Mouse (Mus musculus) cerebellum, adult 11-12 months (tissue): ENCODE measurements around the gene Slc6a21.
"Not testable (repeated sequence)": the region's sequence is repeated elsewhere in the genome, so short reads cannot be mapped to it uniquely, and the experiment has no call there.

Experiments
- DNase-seq: peaks from one replicate; pipeline ENCODE4 v3.0.0; 2022

The Slc6a21 gene

GRCm38 (mm10) chr7:45277136-45277760, at the start of gene Slc6a21:
Gene Slc6a21, plus strand, starts transcription at chr7:45277513.
- peak; percentile 57 for DNase-seq

GRCm38 (mm10) chr7:45228548-45228947, 48.8 kb upstream of the Slc6a21 start:
- DNase-seq, result no peak

DNA sequence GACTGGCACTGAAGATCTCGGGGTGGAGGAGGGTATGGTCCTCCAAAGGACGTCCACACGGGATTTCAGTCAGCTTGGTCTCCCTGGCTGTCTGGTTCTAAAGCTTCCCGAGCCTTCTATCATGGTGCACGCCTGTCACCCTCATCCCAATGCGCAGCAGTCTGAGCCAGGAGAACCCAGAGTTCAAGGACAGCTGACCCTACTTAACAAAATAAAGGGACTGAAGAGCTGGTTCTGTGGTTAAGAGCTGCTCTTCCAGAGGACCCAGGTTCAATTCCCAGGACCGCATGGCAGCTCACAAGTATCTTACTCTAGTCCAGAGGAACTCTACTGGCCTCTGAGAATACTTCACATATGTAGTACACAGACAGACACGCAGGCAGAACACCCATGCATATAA, 48.3 kb upstream of the Slc6a21 start:
- no peak for DNase-seq

- no peak for DNase-seq
Measured at GRCm38 (mm10) chr7:45229459-45230203, 47.7 kb upstream of the Slc6a21 start.

GRCm38 (mm10) chr7:45231192-45231591, 46.1 kb upstream of the Slc6a21 start:
- no peak for DNase-seq

DNA sequence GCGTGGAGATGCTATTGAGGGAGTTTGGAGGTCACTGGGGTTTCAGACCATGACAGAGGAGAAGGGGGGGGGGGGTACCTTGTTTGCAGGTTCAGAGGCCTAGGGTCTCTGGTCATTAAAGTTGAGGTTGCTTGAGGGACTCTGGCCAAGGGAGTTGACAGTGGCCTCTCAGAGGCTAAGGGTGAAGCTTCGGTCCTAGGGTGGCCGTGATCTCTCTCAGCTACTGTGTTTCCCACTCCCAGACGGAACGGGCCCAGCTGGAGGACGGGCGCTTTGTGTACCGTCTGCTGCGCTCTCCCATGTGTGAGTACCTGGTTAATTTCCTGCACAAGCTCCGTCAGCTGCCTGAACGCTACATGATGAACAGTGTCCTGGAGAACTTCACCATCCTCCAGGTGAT, 45.4 kb upstream of the Slc6a21 start:
- DNase-seq, result no peak

- no peak for DNase-seq
Measured at GRCm38 (mm10) chr7:45232716-45233465, 44.4 kb upstream of the Slc6a21 start.

GRCm38 (mm10) chr7:45233580-45234332, 43.6 kb upstream of the Slc6a21 start:
- DNase-seq, result no peak

GRCm38 (mm10) chr7:45234333-45234841, 42.9 kb upstream of the Slc6a21 start:
- DNase-seq, result no peak

GRCm38 (mm10) chr7:45234922-45235571, 42.3 kb upstream of the Slc6a21 start:
- no peak for DNase-seq

- DNase-seq, result no peak
Measured at GRCm38 (mm10) chr7:45235656-45236180, 41.6 kb upstream of the Slc6a21 start.

DNA sequence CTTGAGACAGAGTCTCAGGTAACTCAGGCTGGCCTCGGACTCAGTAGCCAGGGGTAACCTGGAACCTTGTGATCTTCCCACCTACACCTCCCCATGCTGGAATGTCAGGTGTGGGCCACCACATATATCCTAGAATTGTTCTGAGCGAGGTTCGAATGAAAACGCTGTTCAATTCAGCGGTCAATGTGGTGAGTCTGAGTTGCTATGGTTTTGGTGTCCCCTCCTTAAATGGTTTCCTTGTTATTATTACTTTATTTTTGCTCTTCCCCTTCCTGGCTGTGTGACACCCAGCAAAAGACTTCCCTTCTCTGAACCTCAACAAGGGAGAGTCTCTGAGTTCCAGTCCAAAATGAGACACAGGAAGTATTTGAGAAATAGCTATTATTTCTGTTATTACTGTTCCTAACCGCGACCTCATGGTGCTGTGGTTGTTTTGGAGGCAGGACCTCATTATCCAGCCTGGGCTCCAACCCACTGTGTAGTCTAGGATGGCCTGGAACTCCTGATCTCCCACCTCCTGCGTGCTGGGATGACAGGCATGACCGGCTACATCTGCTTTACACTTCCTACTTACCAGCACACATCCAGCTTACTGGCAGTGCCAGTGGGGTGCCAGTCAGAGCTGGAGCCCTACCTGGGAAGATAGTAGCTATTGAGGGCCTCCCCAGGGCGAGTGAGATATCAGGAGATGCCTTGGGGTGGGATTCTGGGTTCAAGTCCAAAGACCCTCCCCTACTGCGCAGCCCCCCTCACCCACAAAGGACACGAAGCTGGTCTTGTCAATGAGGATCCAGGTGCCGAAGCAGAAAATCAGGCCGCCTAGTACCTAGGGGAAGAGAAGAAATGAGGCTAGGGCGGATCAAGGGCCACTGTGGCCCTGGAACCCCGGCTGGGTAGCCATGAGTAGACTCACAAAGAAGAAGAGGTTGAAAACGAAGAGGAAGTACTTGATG, 39.3 kb upstream of the Slc6a21 start:
- DNase-seq, result no peak

GRCm38 (mm10) chr7:45238723-45239496, 38.4 kb upstream of the Slc6a21 start, which contains the start of gene Cd37:
Gene Cd37, minus strand, starts transcription at chr7:45239115.
- DNase-seq, result no peak

DNA sequence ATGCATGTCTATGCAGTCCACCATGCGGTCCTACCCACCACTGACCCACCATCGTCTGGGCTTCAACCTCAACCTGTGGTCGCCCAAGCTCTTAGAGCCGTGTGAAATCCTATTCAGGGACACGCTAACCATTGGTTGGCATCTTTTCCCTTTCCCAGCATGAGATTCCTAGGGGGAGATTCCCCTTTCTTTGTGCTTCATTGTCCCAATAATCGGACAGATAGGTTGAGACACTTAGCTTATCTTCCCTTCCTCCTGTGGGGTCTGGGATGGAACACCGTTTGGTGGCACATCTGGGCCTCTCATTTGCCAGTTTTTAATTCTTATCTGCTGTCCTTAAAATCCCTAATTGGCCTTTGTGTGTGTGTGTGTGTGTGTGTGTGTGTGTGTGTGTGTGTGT, 37.2 kb upstream of the Slc6a21 start:
- no peak for DNase-seq

- no peak for DNase-seq
Measured at GRCm38 (mm10) chr7:45240633-45241388, 36.5 kb upstream of the Slc6a21 start, which contains the start of gene Slc6a16. Gene Slc6a16, plus strand, starts transcription at chr7:45241085.

GRCm38 (mm10) chr7:45241389-45241749, 35.9 kb upstream of the Slc6a21 start:
- no peak for DNase-seq

DNA sequence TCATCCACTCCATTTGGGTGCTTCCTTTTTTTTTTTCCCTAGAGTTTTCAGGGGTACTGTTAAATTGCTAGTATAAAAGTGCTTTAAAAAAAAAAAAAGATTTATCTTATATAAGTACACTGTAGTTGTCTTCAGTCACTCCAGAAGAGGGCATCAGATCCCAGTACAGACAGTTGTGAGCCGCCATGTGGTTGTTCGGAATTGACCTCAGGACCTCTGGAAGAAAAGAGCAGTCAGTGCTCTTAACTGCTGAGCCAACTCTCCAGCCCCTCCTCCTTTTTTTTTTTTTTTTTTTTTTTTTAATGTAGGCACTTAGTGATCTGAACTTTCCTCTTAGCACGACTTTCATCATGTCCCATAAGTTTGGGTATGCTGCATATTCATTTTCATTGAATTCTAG, 29.6 kb upstream of the Slc6a21 start:
- no peak for DNase-seq

- no peak for DNase-seq
Measured at GRCm38 (mm10) chr7:45253806-45254205, 23.5 kb upstream of the Slc6a21 start.

DNA sequence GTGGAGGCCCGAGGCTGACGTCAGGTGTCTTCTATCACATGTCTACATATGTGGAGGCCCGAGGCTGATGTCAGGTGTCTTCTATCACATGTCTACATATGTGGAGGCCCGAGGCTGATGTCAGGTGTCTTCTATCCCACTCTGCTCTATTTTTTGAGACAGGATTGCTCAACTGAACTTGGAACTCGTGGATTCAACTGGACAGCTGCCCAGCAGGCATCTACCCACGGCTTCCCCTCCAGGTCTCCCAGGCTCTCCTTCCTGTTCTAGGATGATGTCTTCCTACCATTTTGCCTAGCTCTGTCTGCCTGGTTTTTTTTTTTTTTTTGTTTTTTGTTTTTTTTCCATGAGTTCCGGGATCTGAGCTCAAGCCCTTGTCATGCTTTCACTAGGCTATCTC, 21.5 kb upstream of the Slc6a21 start:
- not testable (repeated sequence) for DNase-seq
